Mouse (Mus musculus) left cerebral cortex, adult 8-10 months (tissue): ENCODE data around the gene Lrrc75b. TPM values are rescaled to one million over a fixed set of nuclear protein-coding genes. Genes with fewer than 3 reads are reported as not detected.
"Not testable (repeated sequence)": the region's sequence is repeated elsewhere in the genome, so short reads cannot be mapped to it uniquely, and the experiment has no call there.

Experiments
- DNase-seq, 2 experiments: peaks; one replicate each; pipeline ENCODE4 v3.0.0; 2022; ENCODE audit warnings: low spot score in 2 of 2
- total RNA-seq, 4 experiments: library from RNA; stranded (reverse); gene quantifications; 2 replicates each; pipeline ENCODE4 v1.2.4; 2022

Gene Lrrc75b
- total RNA-seq, 4 experiments from 2014 or later: 10.9 to 15.5 (median 12.0) TPM

DNA sequence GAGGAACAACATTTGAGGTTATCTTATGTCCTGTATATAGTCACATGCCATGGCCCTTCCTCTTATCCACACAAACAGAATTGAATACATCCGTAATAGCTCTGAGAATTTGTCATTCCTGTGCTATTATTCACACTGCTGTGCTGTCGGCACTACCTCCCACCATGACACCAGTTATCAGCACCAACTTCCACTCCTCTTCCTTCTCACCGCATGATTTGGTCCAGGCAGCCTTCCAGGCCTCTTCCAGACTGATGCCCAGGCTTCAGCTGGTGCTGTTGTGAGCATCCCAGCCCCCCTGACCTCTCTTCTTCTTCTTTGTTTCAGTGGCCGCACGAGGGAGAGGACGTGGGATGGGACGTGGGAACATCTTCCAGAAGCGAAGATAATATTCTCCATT lies 25.2 kb downstream of the Lrrc75b start:
- DNase-seq: no peak

DNA sequence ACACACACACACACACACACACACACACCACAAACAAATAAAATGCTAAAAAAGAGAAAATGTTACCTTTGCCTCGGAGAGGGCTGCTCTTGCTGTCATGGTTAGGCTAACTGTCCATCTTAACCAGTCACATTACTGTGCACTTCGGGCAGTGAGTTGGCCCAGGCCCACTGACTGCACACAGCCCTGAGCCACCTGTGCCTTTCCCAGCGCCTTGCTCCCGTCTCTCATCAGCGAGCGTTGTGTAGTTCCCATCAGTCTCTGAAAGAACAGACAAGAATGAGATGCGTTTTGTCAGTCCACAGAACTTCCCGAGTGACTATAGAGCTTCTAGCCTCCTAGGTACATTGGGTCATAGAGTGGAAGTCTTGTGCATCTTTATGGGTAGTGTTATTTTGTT lies 25.9 kb downstream of the Lrrc75b start:
- DNase-seq: no peak

DNA sequence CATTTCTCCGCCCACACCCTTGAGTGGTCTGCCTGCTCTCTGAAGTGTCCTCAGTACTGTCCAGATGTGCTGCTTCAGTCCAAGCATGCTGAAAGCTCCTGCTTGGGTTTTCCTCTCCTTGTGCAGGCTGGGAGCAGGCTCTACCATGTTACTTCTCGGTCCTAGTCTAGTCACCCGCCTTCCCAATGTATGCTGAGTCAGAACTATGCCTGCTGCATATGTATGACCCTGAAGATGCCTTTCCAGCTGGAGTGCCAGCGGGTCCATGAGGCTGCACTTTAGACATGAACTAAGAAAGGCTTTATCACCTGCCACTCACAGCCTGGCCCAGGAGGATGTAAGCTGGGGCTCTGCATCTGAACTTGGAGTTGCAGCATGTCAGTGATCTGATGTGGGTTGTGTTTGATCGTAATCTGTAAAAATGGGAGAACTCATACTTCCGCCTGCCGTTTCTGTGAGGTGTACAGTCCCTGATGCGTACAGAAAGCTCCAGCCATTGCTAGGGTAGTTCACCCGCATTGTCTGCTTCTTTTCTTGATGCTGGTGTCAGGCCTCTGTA lies 28.5 kb downstream of the Lrrc75b start:
- DNase-seq: no peak

GRCm38 (mm10) chr10:75530322-75530721 lies 29.8 kb downstream of the Lrrc75b start:
- no peak for DNase-seq

GRCm38 (mm10) chr10:75525450-75525849 lies 34.7 kb downstream of the Lrrc75b start:
- not testable (repeated sequence) for DNase-seq

DNA sequence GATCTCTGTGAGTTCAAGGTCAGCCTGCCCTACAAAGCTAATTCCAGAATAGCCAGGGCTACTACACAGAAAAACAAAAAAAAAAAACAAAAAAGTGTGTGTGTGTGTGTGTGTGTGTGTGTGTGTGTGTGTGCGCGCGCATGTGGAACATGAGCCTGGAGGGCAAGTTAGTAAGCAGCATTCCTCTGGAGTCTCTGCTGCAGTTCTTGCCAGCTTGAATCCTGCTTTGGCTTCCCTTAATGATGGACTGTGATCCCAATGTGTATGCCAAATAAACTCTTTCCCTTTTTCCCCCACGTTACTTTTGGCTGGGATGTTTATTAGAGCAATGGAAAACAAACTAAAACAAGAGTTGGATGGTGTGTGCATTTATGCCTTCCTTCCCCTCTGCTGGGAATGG lies 38.5 kb downstream of the Lrrc75b start:
- no peak for DNase-seq

DNA sequence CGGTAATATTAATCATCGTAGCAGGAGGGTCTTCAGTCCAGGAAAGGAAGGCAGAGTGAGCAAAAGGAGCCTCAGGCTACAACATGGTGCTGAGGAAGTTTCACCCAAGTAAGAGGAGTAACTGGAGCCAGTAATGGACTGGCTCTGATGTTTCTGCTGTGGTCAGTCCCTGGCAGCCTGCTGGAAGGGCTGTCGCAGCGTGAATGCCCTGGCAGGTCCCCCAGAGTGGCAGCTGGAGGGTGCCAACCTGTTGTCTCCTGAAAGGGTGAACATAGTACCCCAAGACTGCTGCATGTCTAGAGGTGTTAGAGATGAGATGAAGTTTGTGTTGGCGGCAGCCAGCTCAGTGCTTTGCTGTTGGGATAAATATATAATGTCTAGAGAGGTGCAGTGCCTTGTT lies 39.5 kb downstream of the Lrrc75b start:
- DNase-seq: no peak

GRCm38 (mm10) chr10:75517758-75518143 lies 42.4 kb downstream of the Lrrc75b start, which contains the start of gene Gucd1:
Gucd1 (minus strand) TSS chr10:75517972.
- peak; percentile 96 to 97 for DNase-seq

DNA sequence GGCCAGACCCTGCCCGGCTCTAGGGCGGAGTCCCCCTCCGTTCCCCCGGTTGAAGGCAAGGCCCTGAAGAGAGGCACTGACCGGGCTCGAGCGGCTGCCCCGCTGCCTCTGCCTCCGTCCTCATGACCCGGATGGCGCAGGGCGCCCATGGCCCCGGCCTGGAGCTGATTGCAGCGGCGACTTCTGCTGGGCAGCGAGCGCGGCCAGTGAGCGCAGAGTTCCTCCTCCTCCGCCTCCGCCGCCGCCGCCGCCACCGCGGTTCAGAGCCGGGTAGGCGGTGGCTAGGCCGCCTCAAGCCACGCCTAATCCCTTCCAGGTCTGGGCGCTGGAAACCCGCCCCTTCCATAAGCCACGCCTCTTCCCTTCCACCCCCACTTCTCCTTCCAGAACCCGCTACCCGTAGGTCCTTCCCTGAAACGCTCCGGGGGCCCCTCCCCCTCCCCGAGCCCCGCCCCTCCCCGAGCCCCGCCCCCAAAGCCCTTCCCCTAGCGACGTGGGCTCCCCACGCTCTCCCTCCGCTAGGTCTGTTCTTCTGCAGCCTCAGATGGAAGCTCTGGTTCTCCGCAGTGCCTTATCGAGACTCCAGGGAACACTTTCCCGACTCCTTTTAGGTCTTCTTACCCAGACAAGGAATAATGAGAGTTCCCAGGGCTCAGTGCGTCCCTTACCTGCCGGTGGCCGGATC lies 42.9 kb downstream of the Lrrc75b start, which contains the start of gene Snrpd3:
Snrpd3 (plus strand) TSS at position 479 of the 685 bp plus-strand sequence.
- peak; percentile 73 to 92 for DNase-seq

GRCm38 (mm10) chr10:75516724-75517072 lies 43.4 kb downstream of the Lrrc75b start:
- DNase-seq: no peak

DNA sequence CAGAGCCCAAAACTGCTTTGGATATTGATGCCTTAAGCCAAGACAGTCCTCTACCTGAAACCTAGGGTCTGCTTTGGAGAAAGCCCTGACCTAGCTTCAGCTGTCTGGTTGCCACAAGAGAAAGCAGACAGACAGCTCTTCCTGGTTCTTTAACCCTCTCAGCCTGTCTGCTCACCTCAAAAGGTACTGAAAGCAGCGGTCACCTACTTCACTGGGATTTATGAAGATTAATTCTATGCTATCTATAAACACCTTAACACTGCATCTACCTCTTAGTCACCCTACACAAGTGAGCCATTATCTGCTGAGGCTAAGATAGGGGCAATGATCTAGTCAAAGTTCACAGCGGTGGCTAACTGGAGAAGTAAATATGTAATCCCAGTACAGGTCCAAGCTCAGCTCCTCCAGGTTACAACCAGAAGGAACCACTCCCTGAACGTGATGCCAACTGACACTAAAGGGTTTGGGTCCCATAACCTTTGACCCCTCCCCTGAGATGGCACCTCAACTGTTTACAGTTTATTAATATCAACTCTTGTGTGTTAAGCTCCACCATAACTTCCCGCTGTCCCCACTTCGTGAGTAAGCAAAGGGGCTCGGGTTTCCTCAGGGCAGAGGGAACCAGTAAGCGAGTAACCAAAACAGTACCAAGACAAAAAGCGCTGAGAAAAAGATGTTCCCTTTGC lies 43.9 kb downstream of the Lrrc75b start:
- no peak for DNase-seq

DNA sequence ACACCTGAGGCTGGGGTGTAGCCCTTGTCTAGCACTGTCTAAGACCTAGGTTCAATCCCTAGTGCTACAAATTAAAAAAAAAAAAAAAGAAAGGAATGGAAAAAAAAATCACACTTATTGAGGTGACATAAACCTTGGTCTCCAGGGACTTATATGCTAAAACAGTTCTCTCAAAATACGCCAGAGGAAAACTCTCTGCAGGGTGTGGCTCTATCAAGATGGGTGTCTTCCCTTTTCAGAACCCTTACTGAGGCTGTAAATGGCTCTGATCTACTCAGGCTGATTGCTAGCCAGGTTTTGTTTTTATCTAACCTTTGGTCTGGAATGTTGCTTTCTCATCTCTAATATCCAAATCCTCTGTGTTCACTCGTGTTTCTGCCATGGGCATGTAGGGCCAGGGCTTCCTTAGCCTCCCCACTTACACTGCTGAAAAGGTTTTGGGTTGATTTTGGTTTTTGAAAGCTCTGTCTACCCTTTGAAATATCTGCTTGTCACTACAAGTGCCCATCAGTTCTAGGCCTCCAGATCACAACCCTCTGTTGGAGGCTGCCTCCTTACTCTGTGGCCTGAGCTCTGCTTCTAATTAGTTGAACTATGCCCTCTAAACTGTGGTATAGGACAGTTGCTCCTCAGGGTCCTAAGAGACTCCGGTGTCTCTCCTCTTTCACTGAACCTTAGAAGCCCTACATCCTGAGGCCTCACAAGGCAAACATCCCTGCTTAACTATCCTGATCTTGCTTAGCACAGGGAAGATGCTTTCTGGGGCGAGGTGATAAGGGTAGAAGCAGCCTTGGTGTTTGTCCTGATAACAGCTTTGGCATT lies 44.7 kb downstream of the Lrrc75b start:
- no peak for DNase-seq

DNA sequence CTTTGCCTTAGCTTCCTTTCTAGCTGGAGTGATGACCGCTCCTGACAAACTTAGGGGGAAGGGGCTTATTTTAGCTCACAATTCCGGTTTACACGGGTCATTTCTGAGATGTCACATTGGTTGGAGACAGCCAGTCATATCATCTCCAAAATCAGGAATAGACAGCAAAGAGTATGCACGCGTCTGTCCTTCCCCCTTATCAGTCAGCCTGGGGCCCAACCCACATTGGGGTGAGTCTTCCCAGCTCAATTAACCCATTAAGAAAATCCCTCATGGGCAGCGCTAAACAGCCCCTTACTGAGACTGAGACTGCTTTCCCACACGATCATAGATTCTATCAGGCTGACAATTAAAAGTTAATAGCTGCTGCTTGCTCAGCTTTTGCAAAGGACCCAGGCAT lies 45.8 kb downstream of the Lrrc75b start:
- no peak for DNase-seq

DNA sequence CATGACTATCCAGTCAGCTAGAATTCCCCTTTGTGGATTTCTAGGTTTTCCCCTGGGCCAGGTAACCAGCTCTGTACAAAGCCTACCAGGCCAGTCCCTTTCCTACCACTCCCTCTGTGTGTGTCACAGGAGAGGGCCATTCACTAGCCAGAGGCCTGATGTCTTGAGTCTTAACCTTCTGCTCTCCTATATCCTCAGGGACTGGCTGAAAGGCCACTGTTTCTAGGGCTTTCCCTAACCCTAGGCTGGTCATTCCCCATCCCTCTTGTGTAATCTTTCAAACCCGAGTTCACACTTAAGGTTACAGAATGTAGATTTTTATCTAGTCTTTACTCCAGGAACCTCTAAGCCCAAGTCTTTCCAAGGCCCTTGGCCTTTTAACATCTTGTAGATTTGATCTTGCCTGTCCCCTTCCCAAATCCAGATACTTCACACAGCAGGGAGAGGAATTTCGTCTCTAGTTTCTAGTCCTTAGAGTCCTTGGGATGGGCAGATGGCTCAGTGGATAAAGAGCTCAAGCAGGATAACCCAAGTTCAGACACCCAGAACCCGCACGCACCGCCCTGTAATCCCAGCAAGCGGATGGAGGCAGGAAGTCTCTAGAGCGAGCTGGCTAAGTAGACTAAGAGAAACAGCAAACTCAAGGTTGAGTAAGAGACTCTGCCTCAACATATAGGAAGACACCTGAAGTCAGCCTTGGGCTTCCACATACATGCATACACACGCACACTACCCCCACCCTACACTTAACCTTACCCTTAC lies 46.6 kb downstream of the Lrrc75b start:
- DNase-seq: no peak

GRCm38 (mm10) chr10:75512796-75513195 lies 47.3 kb downstream of the Lrrc75b start:
- no peak for DNase-seq

- DNase-seq: no peak
These were observed 48.2 kb downstream of the Lrrc75b start for GRCm38 (mm10) chr10:75511897-75512296.

DNA sequence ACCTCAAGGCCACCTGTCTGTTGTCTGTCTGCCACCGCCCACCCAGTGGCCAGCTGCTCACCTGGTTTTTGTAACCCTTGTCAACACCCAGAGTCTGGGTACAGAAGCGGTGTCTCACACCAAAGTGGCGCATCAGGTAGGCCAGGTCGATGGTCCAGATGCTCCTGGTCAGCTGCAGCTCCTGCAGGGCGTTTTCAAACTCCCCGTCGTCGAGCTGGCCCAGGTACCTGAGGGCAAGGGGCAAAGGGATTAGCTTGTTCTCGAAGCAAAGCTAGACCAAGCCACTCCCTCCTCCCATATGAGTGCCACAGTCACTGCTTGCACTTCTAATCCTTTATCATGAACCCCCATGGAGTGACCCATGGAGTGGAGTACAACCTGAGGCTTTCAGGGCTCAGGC lies 49.1 kb downstream of the Lrrc75b start:
- no peak for DNase-seq

DNA sequence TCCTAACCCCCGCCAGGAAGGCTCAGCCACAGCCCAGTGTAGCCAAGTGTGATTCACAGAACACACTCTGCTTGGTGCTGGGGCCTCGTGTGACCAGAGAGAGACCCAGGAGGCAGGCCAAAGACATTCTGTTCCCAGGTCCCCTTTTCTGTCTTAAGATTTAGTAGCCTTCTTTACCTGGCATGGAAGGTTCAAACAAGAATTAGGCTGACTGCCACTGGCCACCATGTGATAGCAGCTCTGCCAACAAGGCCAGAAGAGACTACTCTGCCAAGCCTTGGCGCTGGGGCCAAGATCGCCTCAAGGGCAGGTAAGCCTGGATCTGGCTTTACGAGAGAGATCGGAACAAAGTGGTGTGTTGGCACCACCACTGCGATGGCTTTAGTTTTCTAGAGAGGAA lies 49.7 kb downstream of the Lrrc75b start:
- no peak for DNase-seq

- DNase-seq: not testable (repeated sequence)
These were observed 54.2 kb downstream of the Lrrc75b start for GRCm38 (mm10) chr10:75505928-75506327.

DNA sequence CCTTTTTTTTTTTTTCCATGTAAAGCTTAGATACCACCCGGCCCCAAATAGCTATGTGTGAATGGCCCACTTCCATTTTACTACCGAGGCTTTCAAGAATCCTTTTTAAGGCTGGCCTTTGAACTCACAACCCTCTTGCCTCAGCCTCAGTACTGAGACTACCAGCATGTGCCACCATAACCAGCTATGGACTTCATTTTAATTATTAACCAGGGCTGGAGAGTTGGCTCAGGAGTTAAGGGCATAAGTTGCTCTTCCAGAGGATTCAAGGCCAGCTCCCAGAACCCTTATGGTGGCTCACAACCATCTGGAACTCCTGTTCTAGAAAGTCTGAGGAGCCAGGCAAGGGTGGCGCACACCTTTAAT lies 55.0 kb downstream of the Lrrc75b start:
- no peak for DNase-seq
